Mouse (Mus musculus): Measurements from ENCODE around the gene Prok1. TPM values are rescaled to one million over a fixed set of nuclear protein-coding genes. Genes with fewer than 3 reads are reported as not detected.

Gene Prok1
- total RNA-seq, 4 experiments from 2014 or later = 0.35 to 1.0 (median 0.52) TPM; not detected in 1

DNA sequence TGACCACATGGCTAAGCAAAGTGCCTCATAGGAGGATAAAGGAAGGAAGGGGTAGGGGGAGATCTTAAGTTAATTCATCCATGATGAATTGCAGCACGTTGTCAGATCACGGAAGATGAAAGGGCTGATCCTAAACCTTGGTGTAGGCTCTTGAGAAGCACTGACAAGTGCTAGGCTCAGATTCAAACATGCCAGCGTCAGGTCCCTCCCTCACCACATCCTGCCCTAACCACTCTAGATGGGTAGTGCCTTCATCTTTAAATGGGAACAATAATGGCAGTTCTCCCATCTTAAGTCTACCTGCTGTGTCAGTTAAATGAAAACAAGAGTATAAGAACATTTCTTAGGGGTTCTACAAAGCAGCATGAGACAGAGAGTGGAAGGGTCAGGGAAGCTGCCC lies 53.9 kb downstream of the Prok1 start:
- no peak for DNase-seq

DNA sequence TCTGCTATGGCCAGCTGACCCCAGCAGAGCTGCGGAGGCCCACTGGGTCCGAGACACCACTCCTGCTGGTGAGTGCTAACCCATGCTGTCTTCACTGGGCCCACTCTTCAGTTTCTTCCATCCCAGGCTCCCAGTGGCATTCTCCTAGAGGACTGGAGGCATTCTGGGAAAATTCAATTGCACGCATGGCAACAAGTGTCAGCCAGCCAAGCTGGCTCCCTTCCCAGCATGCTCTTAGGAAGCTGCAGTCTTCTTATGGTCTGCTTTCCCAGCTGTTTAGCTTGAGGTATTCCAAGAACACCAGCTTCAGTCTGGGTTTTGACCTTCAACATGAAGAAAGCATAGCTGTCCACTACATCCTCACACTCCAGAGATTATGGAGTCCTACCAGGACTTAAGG lies 56.3 kb downstream of the Prok1 start:
- DNase-seq = no peak

Other genes with a start within 250 kb of the Prok1 start
- gene Kcna3, start 203.5 kb downstream of the Prok1 start, total RNA-seq (2022) = 1 to 10 TPM in 3 of 4 experiments, under 1 TPM in 1; 0.91 to 2.5 (median 1.3) TPM
- 1 to 10 TPM in 2 of 4 experiments, under 1 TPM in 2; 0.61 to 2.3 (median 1.1) TPM for gene Kcna2, start 138.6 kb downstream of the Prok1 start, total RNA-seq (2022)
- gene Kcna10, start 56.7 kb downstream of the Prok1 start, total RNA-seq (2022) = not detected
- under 1 TPM in 3 of 4 experiments, not detected in 1; 0.20 to 0.31 (median 0.28) TPM for gene Cym, start 18.0 kb downstream of the Prok1 start, total RNA-seq (2022)
- not detected for gene A630076J17Rik, start 9.1 kb downstream of the Prok1 start, total RNA-seq (2022)
- 10 to 100 TPM; 78.3 to 97.4 (median 85.7) TPM for gene Lamtor5, start 39.2 kb upstream of the Prok1 start, total RNA-seq (2022)
- under 1 TPM; 0.12 to 0.86 (median 0.31) TPM for gene Slc16a4, start 51.5 kb upstream of the Prok1 start, total RNA-seq (2022)
- 10 to 100 TPM; 30.6 to 48.1 (median 36.7) TPM for gene Rbm15, start 94.0 kb upstream of the Prok1 start, total RNA-seq (2022)
- gene Kcnc4, start 219.8 kb upstream of the Prok1 start, total RNA-seq (2022) = 10 to 100 TPM; 10.3 to 19.0 (median 12.7) TPM

All from adrenal gland, adult 8-10 months (tissue).